Mouse (Mus musculus): ENCODE measurements around the gene Ybx1. TPM values are rescaled to one million over a fixed set of nuclear protein-coding genes. Genes with fewer than 3 reads are reported as not detected.
"Not testable (repeated sequence)": the region's sequence is repeated elsewhere in the genome, so short reads cannot be mapped to it uniquely, and the experiment has no call there.

Gene Ybx1
- polyA plus RNA-seq, 1 experiment from 2014 or later: 673 TPM

DNA sequence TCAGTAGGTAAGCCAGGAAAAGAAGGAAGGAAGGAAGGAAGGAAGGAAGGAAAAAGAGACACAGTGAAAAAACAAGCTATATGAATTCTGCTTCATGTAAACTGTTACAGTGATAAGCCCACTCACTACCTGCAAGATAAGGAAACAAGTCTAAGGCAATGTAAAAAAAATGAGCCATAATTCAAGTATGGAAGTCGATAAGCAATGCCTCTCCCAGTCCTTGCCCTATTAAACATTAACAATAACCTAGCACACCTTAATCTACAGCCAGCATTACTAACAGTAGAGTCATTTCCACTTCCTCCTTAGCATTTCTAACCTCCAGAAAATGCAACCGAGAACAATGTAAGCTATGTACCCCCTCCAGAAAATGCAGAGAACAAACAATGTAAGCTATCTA is 9.1 kb downstream of the Ybx1 start:
- H3K27ac ChIP-seq (replicated peaks; ENCODE audit: low read depth, low read length): no peak overlapping the region
- no peak overlapping the region for H3K4me2 ChIP-seq (ENCODE audit: low read depth, low read length)
- no peak overlapping the region for H3K4me3 ChIP-seq (ENCODE audit: low read depth, low read length)
- no peaks in the 10 kb centered on the region for H3K4me1 ChIP-seq (ENCODE audit: control insufficient read depth, insufficient read depth, low read length)
- WGBS: 86% methylated on average over 2 of the region's 2 CpGs
- H3K9me3 ChIP-seq (ENCODE audit: control insufficient read depth, low read length): no peaks in the 10 kb centered on the region
- ATAC-seq (ENCODE audit: low read depth) (no peak), DNase-seq (ENCODE audit: low spot score) (no peak)
- no peak overlapping the region for H3K9ac ChIP-seq (ENCODE audit: low read depth, low read length)
- peaks cover 85% of the 10 kb centered on the region for H3K36me3 ChIP-seq (ENCODE audit: control insufficient read depth, insufficient read depth, low read length)
- H3K27me3 ChIP-seq (replicated peaks; ENCODE audit: control insufficient read depth, insufficient read depth, low read length): no peaks in the 10 kb centered on the region

DNA sequence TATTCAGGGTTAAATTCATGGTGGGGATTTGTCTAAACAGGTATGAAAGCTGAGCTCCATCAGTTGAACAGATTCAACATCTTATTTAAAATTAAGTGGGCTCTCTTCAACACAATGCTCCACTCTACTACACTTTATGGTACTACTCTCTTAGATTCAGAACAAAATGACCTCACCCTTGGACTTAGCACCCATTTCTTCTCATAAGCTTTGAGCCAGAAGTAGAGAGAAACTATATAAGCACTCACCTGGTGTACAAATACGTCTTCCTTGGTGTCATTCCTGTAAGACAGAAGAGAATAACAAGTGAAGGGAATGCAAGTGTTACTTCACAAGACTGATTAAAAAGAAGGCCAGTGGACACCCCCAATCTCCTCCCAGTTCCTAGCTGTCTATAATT is 9.5 kb downstream of the Ybx1 start:
- DNase-seq (ENCODE audit: low spot score) (no peak), ATAC-seq (ENCODE audit: low read depth) (no peak)
- H3K9ac ChIP-seq (ENCODE audit: low read depth, low read length): no peak overlapping the region
- no peak overlapping the region for H3K4me3 ChIP-seq (ENCODE audit: low read depth, low read length)
- no peak overlapping the region for H3K27ac ChIP-seq (replicated peaks; ENCODE audit: low read depth, low read length)
- no peaks in the 10 kb centered on the region for H3K4me1 ChIP-seq (ENCODE audit: control insufficient read depth, insufficient read depth, low read length)
- H3K27me3 ChIP-seq (replicated peaks; ENCODE audit: control insufficient read depth, insufficient read depth, low read length): no peaks in the 10 kb centered on the region
- 89% methylated on average over 1 of the region's 1 CpGs for WGBS
- H3K4me2 ChIP-seq (ENCODE audit: low read depth, low read length): no peak overlapping the region
- H3K36me3 ChIP-seq (ENCODE audit: control insufficient read depth, insufficient read depth, low read length): peaks cover 85% of the 10 kb centered on the region
- H3K9me3 ChIP-seq (ENCODE audit: control insufficient read depth, low read length): no peaks in the 10 kb centered on the region

DNA sequence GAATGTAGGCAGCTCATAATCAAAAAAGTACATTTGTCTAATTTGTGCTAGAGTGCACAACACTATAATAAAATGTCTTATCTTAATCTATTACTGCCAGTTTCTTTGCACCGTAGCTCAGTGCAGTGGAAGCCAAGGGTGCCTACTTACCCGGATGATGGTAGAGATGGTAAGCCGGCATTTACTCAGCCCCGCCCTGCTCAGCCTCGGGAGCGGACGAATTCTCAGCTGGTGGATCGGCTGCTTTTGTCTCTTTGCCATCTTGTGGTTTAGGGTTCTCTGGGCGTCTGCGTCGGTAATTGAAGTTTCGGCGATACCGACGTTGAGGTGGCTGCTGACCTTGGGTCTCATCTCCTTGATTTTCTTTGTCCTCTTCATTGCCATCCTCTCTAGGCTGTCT is 15.6 kb downstream of the Ybx1 start:
- H3K9me3 ChIP-seq (ENCODE audit: control insufficient read depth, low read length); H3K4me1 ChIP-seq (ENCODE audit: control insufficient read depth, insufficient read depth, low read length); H3K4me2 ChIP-seq (ENCODE audit: low read depth, low read length); H3K9ac ChIP-seq (ENCODE audit: low read depth, low read length); H3K27me3 ChIP-seq (replicated peaks; ENCODE audit: control insufficient read depth, insufficient read depth, low read length); ATAC-seq (ENCODE audit: low read depth); DNase-seq (ENCODE audit: low spot score); H3K27ac ChIP-seq (replicated peaks; ENCODE audit: low read depth, low read length); H3K4me3 ChIP-seq (ENCODE audit: low read depth, low read length): not testable (repeated sequence)
- peaks cover 93% of the 10 kb centered on the region for H3K36me3 ChIP-seq (ENCODE audit: control insufficient read depth, insufficient read depth, low read length)
- 88% methylated on average over 15 of the region's 15 CpGs for WGBS

DNA sequence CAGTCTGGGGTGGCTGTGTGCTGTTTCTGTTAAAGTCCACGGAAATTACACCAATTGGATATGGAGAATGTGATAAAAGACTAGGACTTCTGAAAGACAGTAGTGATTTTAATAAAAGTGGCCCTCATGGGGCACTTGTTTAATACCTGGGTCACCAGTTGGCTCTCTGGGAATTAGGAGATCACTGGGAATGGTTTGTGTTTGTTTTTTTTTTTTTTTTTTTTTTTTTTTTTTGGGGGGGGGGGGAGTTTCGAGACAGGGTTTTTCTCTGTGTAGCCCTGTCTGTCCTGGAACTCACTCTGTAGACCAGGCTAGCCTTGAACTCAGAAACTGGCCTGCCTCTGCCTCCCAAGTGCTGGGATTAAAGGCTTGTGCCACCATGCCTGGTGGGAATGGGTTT is 18.7 kb downstream of the Ybx1 start:
- ATAC-seq (ENCODE audit: low read depth) (no peak), DNase-seq (ENCODE audit: low spot score) (no peak)
- Histone ChIP-seq H3K36me3 (ENCODE audit: control insufficient read depth, insufficient read depth, low read length) (peaks cover 94% of the 10 kb centered on the region), H3K4me1 (ENCODE audit: control insufficient read depth, insufficient read depth, low read length) (no peaks in the 10 kb centered on the region), H3K27me3 (replicated peaks; ENCODE audit: control insufficient read depth, insufficient read depth, low read length) (no peaks in the 10 kb centered on the region), H3K9ac (ENCODE audit: low read depth, low read length) (no peak overlapping the region), H3K9me3 (ENCODE audit: control insufficient read depth, low read length) (no peaks in the 10 kb centered on the region), H3K4me2 (ENCODE audit: low read depth, low read length) (no peak overlapping the region), H3K4me3 (ENCODE audit: low read depth, low read length) (no peak overlapping the region), H3K27ac (replicated peaks; ENCODE audit: low read depth, low read length) (no peak overlapping the region; the same call in 1 of the 2 replicates)
- WGBS: 78% methylated on average over 2 of the region's 2 CpGs

DNA sequence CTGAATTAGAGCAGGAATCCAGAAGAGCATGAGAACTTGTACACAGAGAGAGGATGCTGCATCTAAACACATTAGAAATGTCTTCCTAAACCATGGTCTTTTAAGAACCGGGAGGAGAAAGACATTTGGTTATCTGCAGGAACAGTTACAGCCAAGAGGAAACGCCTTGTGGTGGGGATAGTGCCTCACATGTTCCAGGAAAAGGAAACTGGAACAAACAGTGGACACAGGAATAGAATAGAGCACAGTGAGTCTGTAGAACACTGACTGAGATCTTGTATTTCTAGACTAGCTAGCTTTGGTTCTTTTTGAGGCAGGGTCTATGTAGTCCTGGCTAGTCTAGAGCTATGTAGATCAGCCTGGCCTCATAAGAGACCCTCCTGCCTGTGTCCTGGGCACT is 19.2 kb downstream of the Ybx1 start:
- DNase-seq (ENCODE audit: low spot score) (no peak), ATAC-seq (ENCODE audit: low read depth) (no peak)
- WGBS: 75% methylated on average over 2 of the region's 2 CpGs
- Histone ChIP-seq H3K27ac (replicated peaks; ENCODE audit: low read depth, low read length) (no peak overlapping the region; the same call in 1 of the 2 replicates), H3K27me3 (replicated peaks; ENCODE audit: control insufficient read depth, insufficient read depth, low read length) (no peaks in the 10 kb centered on the region), H3K9me3 (ENCODE audit: control insufficient read depth, low read length) (no peaks in the 10 kb centered on the region), H3K4me1 (ENCODE audit: control insufficient read depth, insufficient read depth, low read length) (no peaks in the 10 kb centered on the region), H3K9ac (ENCODE audit: low read depth, low read length) (no peak overlapping the region), H3K4me3 (ENCODE audit: low read depth, low read length) (no peak overlapping the region), H3K36me3 (ENCODE audit: control insufficient read depth, insufficient read depth, low read length) (peaks cover 95% of the 10 kb centered on the region), H3K4me2 (ENCODE audit: low read depth, low read length) (no peak overlapping the region)

DNA sequence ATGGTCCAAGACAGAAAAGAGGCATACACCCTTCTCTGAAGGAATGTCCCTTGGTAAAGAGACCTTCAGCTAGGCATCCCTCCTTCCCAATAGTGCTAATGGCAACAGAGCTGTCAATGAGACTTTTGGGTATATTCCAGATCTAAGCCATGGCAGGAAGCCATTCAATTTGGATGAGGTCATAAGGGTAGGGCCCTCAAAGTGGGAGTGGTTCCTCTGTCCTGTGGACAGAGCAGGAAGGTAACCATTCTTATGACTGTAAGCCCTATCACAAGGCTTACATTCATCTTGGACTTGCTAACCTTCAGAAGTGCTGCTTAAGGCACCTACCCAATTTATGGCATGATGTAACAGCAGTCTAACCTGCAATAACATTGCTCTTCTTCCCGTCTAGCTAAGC is 19.8 kb downstream of the Ybx1 start:
- Histone ChIP-seq H3K27ac (replicated peaks; ENCODE audit: low read depth, low read length) (no peak overlapping the region), H3K27me3 (replicated peaks; ENCODE audit: control insufficient read depth, insufficient read depth, low read length) (no peaks in the 10 kb centered on the region), H3K9ac (ENCODE audit: low read depth, low read length) (no peak overlapping the region), H3K4me2 (ENCODE audit: low read depth, low read length) (no peak overlapping the region), H3K4me1 (ENCODE audit: control insufficient read depth, insufficient read depth, low read length) (no peaks in the 10 kb centered on the region), H3K4me3 (ENCODE audit: low read depth, low read length) (no peak overlapping the region), H3K9me3 (ENCODE audit: control insufficient read depth, low read length) (no peaks in the 10 kb centered on the region), H3K36me3 (ENCODE audit: control insufficient read depth, insufficient read depth, low read length) (peaks cover 94% of the 10 kb centered on the region)
- ATAC-seq (ENCODE audit: low read depth): no peak
- DNase-seq (ENCODE audit: low spot score): no peak
- WGBS: 84% methylated on average over 1 of the region's 1 CpGs

DNA sequence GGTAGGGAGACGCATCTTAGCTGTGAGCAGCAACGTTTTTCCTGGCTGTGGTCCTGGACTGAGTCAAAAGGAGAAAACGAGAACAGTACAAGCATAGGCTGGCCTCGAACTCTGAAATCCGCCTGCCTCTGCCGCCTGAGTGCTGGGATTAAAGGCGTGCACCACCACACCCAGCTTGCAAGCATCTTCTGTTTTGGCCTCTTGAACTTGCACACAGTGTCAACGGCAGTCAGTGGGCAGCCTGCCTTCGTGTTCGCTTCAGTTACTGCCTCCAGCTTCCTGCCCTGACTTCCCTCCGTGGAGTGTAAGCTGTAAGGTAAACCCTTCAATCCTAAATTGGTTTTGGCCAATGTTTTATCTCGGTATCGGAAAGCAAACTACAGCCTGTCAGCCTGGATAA is 27.8 kb downstream of the Ybx1 start:
- 73% methylated on average over 13 of the region's 13 CpGs for WGBS
- H3K27ac ChIP-seq (replicated peaks; ENCODE audit: low read depth, low read length): no peak overlapping the region
- no peak overlapping the region for H3K4me2 ChIP-seq (ENCODE audit: low read depth, low read length)
- ATAC-seq (ENCODE audit: low read depth) (no peak), DNase-seq (ENCODE audit: low spot score) (no peak)
- peaks cover 19% of the 10 kb centered on the region for H3K36me3 ChIP-seq (ENCODE audit: control insufficient read depth, insufficient read depth, low read length)
- H3K27me3 ChIP-seq (replicated peaks; ENCODE audit: control insufficient read depth, insufficient read depth, low read length): no peaks in the 10 kb centered on the region
- H3K9ac ChIP-seq (ENCODE audit: low read depth, low read length): no peak overlapping the region
- no peak overlapping the region for H3K4me3 ChIP-seq (ENCODE audit: low read depth, low read length)
- no peaks in the 10 kb centered on the region for H3K4me1 ChIP-seq (ENCODE audit: control insufficient read depth, insufficient read depth, low read length)
- H3K9me3 ChIP-seq (ENCODE audit: control insufficient read depth, low read length): no peaks in the 10 kb centered on the region

DNA sequence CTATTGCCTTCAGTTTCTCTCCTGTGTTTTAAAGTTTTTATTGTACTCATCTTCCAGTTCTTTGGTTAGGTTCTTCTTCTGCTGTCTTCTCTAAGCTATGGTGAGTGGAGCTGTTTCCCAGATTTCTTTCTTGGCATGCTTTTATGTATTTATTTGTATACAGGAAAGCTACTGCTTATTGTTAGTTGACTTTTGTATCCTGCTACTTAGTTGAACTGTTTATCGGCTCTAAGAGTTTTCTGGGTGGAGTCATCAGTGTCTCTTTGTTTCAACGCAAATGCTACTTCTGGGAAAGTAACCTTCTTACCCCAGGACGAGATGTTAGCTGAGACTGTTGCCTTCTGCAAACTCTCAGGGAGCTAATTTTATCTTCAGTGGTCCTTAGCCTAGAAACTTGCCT is 30.9 kb downstream of the Ybx1 start:
- no peak overlapping the region for H3K4me2 ChIP-seq (ENCODE audit: low read depth, low read length)
- no peak overlapping the region for H3K27ac ChIP-seq (replicated peaks; ENCODE audit: low read depth, low read length)
- ATAC-seq (ENCODE audit: low read depth) (no peak), DNase-seq (ENCODE audit: low spot score) (no peak)
- H3K36me3 ChIP-seq (ENCODE audit: control insufficient read depth, insufficient read depth, low read length): no peaks in the 10 kb centered on the region
- 72% methylated on average over 3 of the region's 3 CpGs for WGBS
- H3K9ac ChIP-seq (ENCODE audit: low read depth, low read length): no peak overlapping the region
- no peaks in the 10 kb centered on the region for H3K4me1 ChIP-seq (ENCODE audit: control insufficient read depth, insufficient read depth, low read length)
- no peak overlapping the region for H3K4me3 ChIP-seq (ENCODE audit: low read depth, low read length)
- no peaks in the 10 kb centered on the region for H3K27me3 ChIP-seq (replicated peaks; ENCODE audit: control insufficient read depth, insufficient read depth, low read length)
- H3K9me3 ChIP-seq (ENCODE audit: control insufficient read depth, low read length): no peaks in the 10 kb centered on the region

DNA sequence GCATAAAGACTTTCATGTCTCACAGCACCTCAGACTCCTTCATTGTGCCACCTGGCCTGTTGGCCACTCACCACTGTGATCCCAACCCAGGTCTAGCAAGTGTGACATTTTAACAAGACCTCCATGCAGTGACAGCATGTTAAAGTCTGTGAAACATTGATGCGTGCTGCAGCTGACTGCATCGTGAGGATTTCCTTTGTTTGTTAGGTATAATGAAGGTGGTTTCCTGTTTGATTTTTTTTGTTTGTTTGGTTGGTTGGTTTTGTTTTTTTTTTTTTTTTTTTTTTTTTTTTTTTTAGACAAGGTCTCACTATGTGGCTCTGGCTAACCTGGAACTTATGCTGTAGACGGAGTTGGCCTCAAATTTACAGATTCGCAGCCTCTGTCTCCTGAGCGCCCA is 31.9 kb downstream of the Ybx1 start:
- Histone ChIP-seq H3K27me3 (replicated peaks; ENCODE audit: control insufficient read depth, insufficient read depth, low read length) (no peaks in the 10 kb centered on the region), H3K9ac (ENCODE audit: low read depth, low read length) (no peak overlapping the region), H3K36me3 (ENCODE audit: control insufficient read depth, insufficient read depth, low read length) (no peaks in the 10 kb centered on the region), H3K4me3 (ENCODE audit: low read depth, low read length) (no peak overlapping the region), H3K9me3 (ENCODE audit: control insufficient read depth, low read length) (no peaks in the 10 kb centered on the region), H3K4me2 (ENCODE audit: low read depth, low read length) (no peak overlapping the region), H3K4me1 (ENCODE audit: control insufficient read depth, insufficient read depth, low read length) (no peaks in the 10 kb centered on the region), H3K27ac (replicated peaks; ENCODE audit: low read depth, low read length) (no peak overlapping the region)
- DNase-seq (ENCODE audit: low spot score): no peak
- ATAC-seq (ENCODE audit: low read depth): no peak
- 88% methylated on average over 5 of the region's 5 CpGs for WGBS
